Mouse (Mus musculus): ENCODE results near the gene Bcl7c. TPM values are rescaled to one million over a fixed set of nuclear protein-coding genes. Genes with fewer than 3 reads are reported as not detected.
A peak's percentile ranks its signal among the peaks of the same experiment; 100 is the strongest.

Bcl7c gene
- polyA plus RNA-seq, 1 experiment from 2014 or later = 36.0 TPM

DNA sequence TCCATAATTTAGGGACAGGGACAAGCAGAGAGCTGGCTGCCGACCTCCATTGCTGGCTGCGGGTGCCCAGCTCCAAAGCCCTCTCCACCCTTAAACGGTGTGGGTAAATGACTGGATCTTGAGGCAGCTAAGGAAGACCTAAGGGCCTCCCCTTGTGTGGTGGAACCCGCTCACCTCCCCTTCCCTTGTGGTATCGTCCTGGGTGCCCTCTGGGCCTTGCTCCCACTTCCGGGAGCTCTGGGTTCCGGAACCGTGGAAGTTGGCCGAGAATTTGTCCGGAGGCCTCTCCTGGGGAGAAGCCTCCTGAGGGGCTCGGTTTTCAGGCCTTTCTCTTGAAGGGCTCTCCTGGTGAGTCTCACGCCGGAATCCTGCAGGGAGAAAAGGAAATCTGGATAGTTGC is 42.1 kb downstream of the Bcl7c start:
- Histone ChIP-seq H3K27ac (ENCODE audit: low read depth, low read length) (no peak overlapping the region), H3K27me3 (ENCODE audit: control insufficient read depth, insufficient read depth, low read length) (no peaks in the 10 kb centered on the region), H3K4me2 (ENCODE audit: low read depth, low read length) (no peak overlapping the region), H3K9me3 (ENCODE audit: control insufficient read depth, low read length) (no peaks in the 10 kb centered on the region), H3K9ac (replicated peaks; ENCODE audit: low read depth, low read length) (no peak overlapping the region), H3K4me1 (ENCODE audit: control insufficient read depth, insufficient read depth, low read length) (no peaks in the 10 kb centered on the region), H3K4me3 (ENCODE audit: low read depth, low read length) (no peak overlapping the region), H3K36me3 (ENCODE audit: control insufficient read depth, insufficient read depth, low read length) (peaks cover 9% of the 10 kb centered on the region)
- WGBS = 92% methylated on average over 13 of the region's 13 CpGs
- ATAC-seq (ENCODE audit: low read depth) = no peak

DNA sequence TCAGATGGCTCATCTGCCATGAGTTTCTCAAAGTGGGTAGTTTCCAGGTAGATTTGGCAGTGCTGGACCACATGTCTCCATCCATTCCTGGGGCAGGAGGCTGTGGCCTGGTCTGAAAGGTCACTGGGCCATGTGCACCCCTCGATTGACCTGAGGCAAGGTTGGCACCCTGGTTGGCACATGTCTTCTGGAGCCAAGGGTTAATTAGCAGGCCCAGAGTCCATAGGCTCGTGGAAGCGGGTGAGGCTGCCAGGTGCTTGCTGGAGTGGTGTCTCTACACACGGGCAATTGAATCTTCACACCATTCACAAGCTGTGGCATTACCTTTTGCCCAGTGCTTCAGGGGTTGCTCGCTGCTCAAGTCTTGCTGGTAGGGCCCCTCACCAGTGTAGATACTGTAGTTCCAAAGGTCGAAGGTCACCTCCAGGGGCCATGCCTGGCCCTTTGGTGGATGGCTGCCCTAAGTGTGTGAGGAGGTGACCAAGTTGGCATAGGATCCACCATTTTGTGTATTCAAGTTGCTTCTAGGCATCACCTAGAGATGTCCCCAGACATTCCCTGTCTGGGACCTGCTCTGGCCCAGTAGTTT is 42.6 kb downstream of the Bcl7c start:
- Histone ChIP-seq H3K4me1 (ENCODE audit: control insufficient read depth, insufficient read depth, low read length) (no peaks in the 10 kb centered on the region), H3K27me3 (ENCODE audit: control insufficient read depth, insufficient read depth, low read length) (no peaks in the 10 kb centered on the region), H3K36me3 (ENCODE audit: control insufficient read depth, insufficient read depth, low read length) (peaks cover 9% of the 10 kb centered on the region), H3K9ac (replicated peaks; ENCODE audit: low read depth, low read length) (no peak overlapping the region), H3K4me3 (ENCODE audit: low read depth, low read length) (no peak overlapping the region), H3K9me3 (ENCODE audit: control insufficient read depth, low read length) (no peaks in the 10 kb centered on the region), H3K27ac (ENCODE audit: low read depth, low read length) (no peak overlapping the region), H3K4me2 (ENCODE audit: low read depth, low read length) (no peak overlapping the region)
- WGBS = 94% methylated on average over 6 of the region's 6 CpGs
- no peak for ATAC-seq (ENCODE audit: low read depth)

DNA sequence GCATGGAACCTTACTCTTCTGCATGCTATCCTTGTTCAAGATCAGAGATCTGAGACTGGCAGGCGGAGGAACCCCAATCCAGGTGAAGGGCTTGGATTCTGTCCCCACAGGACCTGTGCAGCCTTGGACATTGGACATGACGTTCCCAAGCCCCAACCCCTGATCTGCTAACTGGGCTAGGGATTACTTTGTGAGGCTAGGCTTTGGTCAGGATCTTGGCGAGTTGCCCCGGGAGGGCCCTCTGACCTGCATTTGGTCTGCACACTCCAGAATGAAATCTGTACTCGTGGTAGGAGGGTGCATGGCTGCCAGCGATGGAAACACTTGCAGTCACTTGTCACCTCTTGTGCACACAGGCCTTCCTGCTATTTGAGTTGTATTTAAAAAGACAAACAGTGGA is 45.8 kb downstream of the Bcl7c start:
- no peak overlapping the region for H3K9ac ChIP-seq (replicated peaks; ENCODE audit: low read depth, low read length)
- ATAC-seq (ENCODE audit: low read depth) = no peak
- H3K9me3 ChIP-seq (ENCODE audit: control insufficient read depth, low read length) = no peaks in the 10 kb centered on the region
- H3K4me3 ChIP-seq (ENCODE audit: low read depth, low read length) = no peak overlapping the region
- H3K4me1 ChIP-seq (ENCODE audit: control insufficient read depth, insufficient read depth, low read length) = no peaks in the 10 kb centered on the region
- 92% methylated on average over 6 of the region's 6 CpGs for WGBS
- H3K4me2 ChIP-seq (ENCODE audit: low read depth, low read length) = no peak overlapping the region
- no peak overlapping the region for H3K27ac ChIP-seq (ENCODE audit: low read depth, low read length)
- peaks cover 9% of the 10 kb centered on the region for H3K36me3 ChIP-seq (ENCODE audit: control insufficient read depth, insufficient read depth, low read length)
- no peaks in the 10 kb centered on the region for H3K27me3 ChIP-seq (ENCODE audit: control insufficient read depth, insufficient read depth, low read length)

DNA sequence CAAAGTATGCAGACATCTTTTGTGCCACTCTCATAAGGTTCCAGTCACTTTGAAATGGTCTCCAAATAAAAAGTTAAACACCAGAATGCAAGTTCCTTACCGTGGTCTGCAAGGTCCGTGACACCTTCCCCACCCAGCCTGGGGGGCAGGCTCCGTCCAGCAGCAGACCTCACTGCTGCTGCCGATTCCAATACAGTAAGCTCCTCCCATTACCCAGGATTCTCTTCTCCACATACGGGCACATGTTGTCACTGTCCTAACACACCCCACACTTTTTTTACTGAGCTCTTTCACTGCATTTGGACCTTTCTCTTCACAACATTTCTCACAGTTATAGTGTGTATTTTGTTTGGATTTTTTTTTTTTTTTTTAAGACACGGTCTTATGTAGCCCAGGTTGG is 46.9 kb downstream of the Bcl7c start:
- Histone ChIP-seq H3K27me3 (ENCODE audit: control insufficient read depth, insufficient read depth, low read length) (no peaks in the 10 kb centered on the region), H3K36me3 (ENCODE audit: control insufficient read depth, insufficient read depth, low read length) (peaks cover 9% of the 10 kb centered on the region), H3K9ac (replicated peaks; ENCODE audit: low read depth, low read length) (no peak overlapping the region), H3K4me3 (ENCODE audit: low read depth, low read length) (no peak overlapping the region), H3K4me1 (ENCODE audit: control insufficient read depth, insufficient read depth, low read length) (no peaks in the 10 kb centered on the region), H3K4me2 (ENCODE audit: low read depth, low read length) (no peak overlapping the region), H3K9me3 (ENCODE audit: control insufficient read depth, low read length) (no peaks in the 10 kb centered on the region), H3K27ac (ENCODE audit: low read depth, low read length) (no peak overlapping the region)
- ATAC-seq (ENCODE audit: low read depth) = no peak
- WGBS = 92% methylated on average over 6 of the region's 6 CpGs

DNA sequence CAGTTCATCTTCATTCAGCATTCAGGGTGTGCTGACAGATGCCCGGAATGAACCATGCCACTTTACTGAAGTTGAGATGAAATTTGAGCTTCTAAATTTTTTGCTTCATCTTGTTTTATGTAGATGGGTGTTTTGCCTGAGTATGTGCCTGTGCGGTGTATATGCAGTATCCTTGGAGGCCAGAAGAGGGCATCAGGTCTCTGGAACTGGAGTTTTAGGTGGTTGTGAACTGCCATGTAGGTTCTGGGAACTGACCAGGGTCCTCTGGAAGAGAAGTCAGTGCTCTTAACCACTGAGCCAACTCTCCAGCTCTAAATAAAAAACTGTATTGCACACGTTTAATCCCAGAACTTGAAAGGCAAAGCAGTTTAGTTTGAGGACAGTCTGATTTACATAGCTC is 47.9 kb downstream of the Bcl7c start:
- Histone ChIP-seq H3K9ac (replicated peaks; ENCODE audit: low read depth, low read length) (no peak overlapping the region), H3K9me3 (ENCODE audit: control insufficient read depth, low read length) (no peaks in the 10 kb centered on the region), H3K27me3 (ENCODE audit: control insufficient read depth, insufficient read depth, low read length) (no peaks in the 10 kb centered on the region), H3K36me3 (ENCODE audit: control insufficient read depth, insufficient read depth, low read length) (peaks cover 3% of the 10 kb centered on the region), H3K27ac (ENCODE audit: low read depth, low read length) (no peak overlapping the region), H3K4me1 (ENCODE audit: control insufficient read depth, insufficient read depth, low read length) (no peaks in the 10 kb centered on the region), H3K4me2 (ENCODE audit: low read depth, low read length) (no peak overlapping the region), H3K4me3 (ENCODE audit: low read depth, low read length) (no peak overlapping the region)
- WGBS = 84% methylated on average over 3 of the region's 3 CpGs
- no peak for ATAC-seq (ENCODE audit: low read depth)

DNA sequence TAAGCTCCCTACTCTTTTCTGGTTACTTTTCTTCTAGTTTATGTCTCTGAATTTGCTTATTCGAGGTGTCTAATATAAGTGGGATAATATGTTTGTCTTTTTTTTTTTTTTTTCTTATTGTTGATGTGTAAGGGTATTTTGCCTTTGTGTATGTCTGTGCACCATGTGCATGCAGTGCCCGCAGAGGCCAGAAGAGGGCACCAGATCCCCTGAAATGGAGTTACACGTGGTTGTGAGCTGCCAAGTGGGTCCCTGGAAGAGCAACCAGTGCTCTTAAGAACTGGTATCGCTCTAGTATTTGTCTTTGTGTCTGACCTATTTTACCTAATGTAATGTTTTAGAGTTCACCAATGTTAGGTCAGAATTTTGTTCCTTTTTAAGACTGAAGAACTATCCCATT is 51.8 kb downstream of the Bcl7c start:
- no peak for ATAC-seq (ENCODE audit: low read depth)
- Histone ChIP-seq H3K27me3 (ENCODE audit: control insufficient read depth, insufficient read depth, low read length) (no peaks in the 10 kb centered on the region), H3K4me1 (ENCODE audit: control insufficient read depth, insufficient read depth, low read length) (no peaks in the 10 kb centered on the region), H3K4me3 (ENCODE audit: low read depth, low read length) (no peak overlapping the region), H3K27ac (ENCODE audit: low read depth, low read length) (no peak overlapping the region), H3K36me3 (ENCODE audit: control insufficient read depth, insufficient read depth, low read length) (no peaks in the 10 kb centered on the region), H3K9me3 (ENCODE audit: control insufficient read depth, low read length) (no peaks in the 10 kb centered on the region), H3K9ac (replicated peaks; ENCODE audit: low read depth, low read length) (no peak overlapping the region), H3K4me2 (ENCODE audit: low read depth, low read length) (no peak overlapping the region)
- WGBS = 40% methylated on average over 4 of the region's 4 CpGs

DNA sequence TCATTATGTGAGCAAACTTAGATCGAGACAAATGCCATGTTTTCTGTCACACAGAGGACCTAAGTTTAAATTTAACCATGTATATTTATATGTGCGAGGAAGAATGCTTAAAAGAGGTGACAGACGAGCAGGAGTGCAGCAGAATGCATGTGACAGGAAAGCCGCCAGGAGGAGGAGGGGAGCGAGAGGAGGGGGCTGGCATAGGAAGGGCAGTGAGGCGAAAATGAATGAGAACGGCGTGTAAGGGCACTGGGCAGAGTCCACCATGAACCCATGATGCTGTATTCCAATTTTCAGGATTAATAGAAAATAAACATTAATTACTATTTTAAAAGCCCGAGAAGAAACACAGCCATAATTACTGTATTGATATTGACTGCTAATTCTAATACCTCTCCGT is 54.4 kb downstream of the Bcl7c start:
- H3K36me3 ChIP-seq (ENCODE audit: control insufficient read depth, insufficient read depth, low read length) = no peaks in the 10 kb centered on the region
- H3K4me3 ChIP-seq (ENCODE audit: low read depth, low read length) = no peak overlapping the region
- H3K9me3 ChIP-seq (ENCODE audit: control insufficient read depth, low read length) = no peaks in the 10 kb centered on the region
- no peak overlapping the region for H3K27ac ChIP-seq (ENCODE audit: low read depth, low read length)
- 71% methylated on average over 10 of the region's 10 CpGs for WGBS
- H3K9ac ChIP-seq (replicated peaks; ENCODE audit: low read depth, low read length) = no peak overlapping the region
- no peaks in the 10 kb centered on the region for H3K4me1 ChIP-seq (ENCODE audit: control insufficient read depth, insufficient read depth, low read length)
- no peak overlapping the region for H3K4me2 ChIP-seq (ENCODE audit: low read depth, low read length)
- ATAC-seq (ENCODE audit: low read depth) = no peak
- no peaks in the 10 kb centered on the region for H3K27me3 ChIP-seq (ENCODE audit: control insufficient read depth, insufficient read depth, low read length)

DNA sequence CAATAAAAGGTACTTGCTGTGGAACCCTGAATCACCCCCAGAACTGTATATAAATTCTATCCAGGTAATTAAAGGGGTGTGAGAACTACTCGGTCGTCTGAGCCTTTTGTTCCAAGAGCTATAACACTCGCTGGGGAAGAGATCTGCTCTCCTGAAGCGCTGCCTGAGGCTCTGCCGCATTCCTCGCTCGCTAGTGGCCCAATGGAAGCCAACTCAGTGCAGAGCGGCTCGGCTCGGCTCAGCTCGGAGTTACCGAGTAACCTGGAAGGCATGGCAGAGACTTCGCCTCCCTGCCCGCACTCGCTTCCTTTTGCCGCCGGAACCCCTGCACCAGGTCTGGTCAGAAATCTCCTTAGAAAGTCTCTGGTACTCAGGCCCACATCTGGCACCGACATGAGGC is 56.7 kb downstream of the Bcl7c start:
- Histone ChIP-seq H3K4me1 (ENCODE audit: control insufficient read depth, insufficient read depth, low read length) (no peaks in the 10 kb centered on the region), H3K36me3 (ENCODE audit: control insufficient read depth, insufficient read depth, low read length) (no peaks in the 10 kb centered on the region), H3K27me3 (ENCODE audit: control insufficient read depth, insufficient read depth, low read length) (no peaks in the 10 kb centered on the region), H3K9me3 (ENCODE audit: control insufficient read depth, low read length) (no peaks in the 10 kb centered on the region), H3K4me3 (ENCODE audit: low read depth, low read length) (no peak overlapping the region), H3K9ac (replicated peaks; ENCODE audit: low read depth, low read length) (no peak overlapping the region; the same call in 1 of the 2 replicates), H3K27ac (ENCODE audit: low read depth, low read length) (no peak overlapping the region), H3K4me2 (ENCODE audit: low read depth, low read length) (peak overlapping the region; percentile 22; the same call in 1 of the 2 replicates)
- no peak for ATAC-seq (ENCODE audit: low read depth)
- 10% methylated on average over 18 of the region's 18 CpGs for WGBS

DNA sequence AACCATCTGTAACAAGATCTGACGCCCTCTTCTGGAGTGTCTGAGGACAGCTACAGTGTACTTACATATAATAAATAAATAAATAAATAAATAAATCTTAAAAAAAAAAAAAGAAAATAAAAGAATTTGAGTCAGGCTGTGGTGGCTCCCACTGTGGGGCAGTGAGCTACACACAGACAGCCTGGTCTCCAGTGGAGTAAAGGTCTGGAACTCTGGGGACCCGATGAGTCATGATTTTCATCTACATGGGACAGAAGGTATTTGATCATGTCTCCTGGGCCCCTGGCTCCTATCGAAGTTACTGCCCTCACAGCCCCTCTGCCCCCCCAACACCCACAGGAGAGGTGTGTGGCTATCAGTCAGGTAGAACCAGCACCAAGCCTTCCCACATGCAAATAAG is 57.1 kb downstream of the Bcl7c start:
- Histone ChIP-seq H3K27me3 (ENCODE audit: control insufficient read depth, insufficient read depth, low read length) (no peaks in the 10 kb centered on the region), H3K27ac (ENCODE audit: low read depth, low read length) (no peak overlapping the region), H3K36me3 (ENCODE audit: control insufficient read depth, insufficient read depth, low read length) (no peaks in the 10 kb centered on the region), H3K4me1 (ENCODE audit: control insufficient read depth, insufficient read depth, low read length) (no peaks in the 10 kb centered on the region), H3K4me2 (ENCODE audit: low read depth, low read length) (no peak overlapping the region), H3K9ac (replicated peaks; ENCODE audit: low read depth, low read length) (no peak overlapping the region), H3K4me3 (ENCODE audit: low read depth, low read length) (no peak overlapping the region), H3K9me3 (ENCODE audit: control insufficient read depth, low read length) (no peaks in the 10 kb centered on the region)
- WGBS = 83% methylated on average over 2 of the region's 3 CpGs
- no peak for ATAC-seq (ENCODE audit: low read depth)

All from neural tube, embryonic 14.5 days (tissue).